Mouse (Mus musculus): ENCODE results near the gene Sema3f. TPM values are rescaled to one million over a fixed set of nuclear protein-coding genes. Genes with fewer than 3 reads are reported as not detected.
A peak's percentile ranks its signal among the peaks of the same experiment; 100 is the strongest.

Sema3f gene
- total RNA-seq, 2 experiments from 2014 or later: 44.6 to 52.6 TPM

DNA sequence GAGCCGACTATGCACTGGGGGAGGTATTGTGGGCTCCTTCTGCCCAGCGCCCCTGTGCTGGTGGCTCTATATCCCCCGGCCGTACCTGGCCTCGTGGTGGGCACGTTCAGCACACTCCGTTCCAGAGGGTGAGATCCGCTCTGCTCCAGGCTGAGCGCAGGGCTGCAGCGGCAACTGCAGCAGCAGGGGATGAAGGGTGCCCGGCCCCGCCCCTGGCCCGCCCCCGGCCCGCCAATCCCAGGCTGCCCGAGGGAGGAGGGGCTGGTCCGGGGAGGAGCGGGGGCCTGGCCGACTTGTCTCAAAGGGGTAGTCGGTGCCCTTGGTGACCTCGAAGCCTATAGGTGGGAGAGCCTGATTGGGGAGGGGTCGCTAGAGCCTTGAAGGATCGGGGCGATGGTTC, 43.1 kb downstream of the Sema3f start:
- peak; percentile 63 for DNase-seq
- intact Hi-C loops (cut with DNase I): no loop called here

DNA sequence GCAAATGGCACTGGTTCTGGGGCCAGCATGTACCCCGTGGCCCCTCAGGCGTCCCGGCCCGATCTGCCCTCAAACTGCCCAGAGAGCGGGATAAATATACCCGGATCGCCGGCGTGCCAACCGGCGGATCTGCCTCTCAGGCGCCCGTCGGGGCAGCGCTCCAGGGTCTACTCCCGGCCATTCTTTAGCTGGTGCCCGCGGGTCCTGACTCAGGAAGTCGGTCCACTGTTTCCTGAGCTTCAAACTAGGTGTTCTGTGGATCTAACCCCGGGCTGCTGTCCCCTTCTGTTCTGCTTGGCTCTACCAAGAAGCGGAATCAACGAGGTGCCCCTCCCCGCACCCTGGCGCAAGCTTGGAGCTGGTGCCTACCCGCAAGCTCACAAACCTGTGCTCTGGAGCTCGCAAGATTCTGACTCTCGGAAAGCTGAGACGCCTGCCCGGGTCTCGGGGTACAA, 43.5 kb downstream of the Sema3f start:
- DNase-seq: no peak
- intact Hi-C loops (cut with DNase I): no loop called here

DNA sequence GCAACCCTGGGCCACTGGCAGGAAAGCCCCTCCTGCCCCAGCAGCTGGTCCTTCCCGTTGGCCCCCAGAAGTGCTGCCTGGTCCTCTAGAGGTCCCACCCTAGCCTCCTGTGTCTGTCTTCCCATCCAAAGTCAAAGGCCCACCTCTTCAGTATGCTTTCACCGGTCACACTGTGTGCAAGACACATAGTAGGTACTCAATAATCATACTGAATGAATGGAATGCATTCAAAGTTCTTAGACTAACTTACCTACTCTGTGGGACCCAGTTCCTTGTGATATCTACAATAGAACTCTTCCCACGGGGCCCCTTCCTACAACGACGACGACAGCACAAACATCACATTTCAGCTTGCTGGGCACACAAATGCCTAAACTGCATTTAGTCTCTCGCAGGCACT, 45.0 kb downstream of the Sema3f start:
- intact Hi-C loops (cut with DNase I): no loop called here
- DNase-seq: no peak

DNA sequence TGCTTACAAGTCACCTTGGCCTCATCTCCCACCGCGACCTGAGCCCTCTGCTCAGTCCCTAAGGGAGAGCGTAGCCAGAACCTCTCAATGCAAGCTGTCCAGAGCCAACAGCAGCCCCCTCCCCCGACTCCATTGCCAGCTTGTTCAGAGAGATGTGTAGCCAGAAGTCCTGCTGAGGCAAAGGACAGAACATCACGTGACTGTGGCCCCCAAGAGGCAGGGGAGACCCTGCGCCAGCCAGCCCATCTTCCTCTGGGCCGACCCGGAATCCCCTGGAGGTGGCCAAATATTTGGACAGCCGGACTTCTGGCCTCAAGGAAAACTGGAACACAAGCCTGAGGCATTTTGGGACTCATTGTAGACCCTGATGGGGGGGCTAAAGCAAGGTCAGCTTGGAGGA, 46.8 kb downstream of the Sema3f start:
- DNase-seq: no peak
- intact Hi-C loops (cut with DNase I): no loop called here

DNA sequence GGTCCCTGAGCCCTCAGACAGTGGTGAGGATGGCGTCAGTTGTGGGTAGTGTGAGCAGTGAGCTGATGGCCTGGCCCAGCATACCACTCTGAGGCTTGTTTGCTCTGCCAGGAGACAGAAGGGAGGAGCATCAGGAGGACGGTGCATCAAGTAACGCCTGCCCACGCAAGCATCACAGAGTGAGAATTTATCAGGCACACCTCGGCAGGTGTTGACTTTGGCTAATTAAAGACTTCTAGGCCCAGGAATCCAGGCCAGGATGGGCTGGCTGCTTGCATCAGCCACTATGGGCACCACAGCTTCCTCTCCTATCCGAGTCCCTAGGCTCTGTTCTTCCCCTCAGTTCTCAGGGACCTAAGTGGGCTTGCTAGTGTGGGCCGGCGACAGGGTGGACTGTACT, 47.9 kb downstream of the Sema3f start:
- DNase-seq: no peak

DNA sequence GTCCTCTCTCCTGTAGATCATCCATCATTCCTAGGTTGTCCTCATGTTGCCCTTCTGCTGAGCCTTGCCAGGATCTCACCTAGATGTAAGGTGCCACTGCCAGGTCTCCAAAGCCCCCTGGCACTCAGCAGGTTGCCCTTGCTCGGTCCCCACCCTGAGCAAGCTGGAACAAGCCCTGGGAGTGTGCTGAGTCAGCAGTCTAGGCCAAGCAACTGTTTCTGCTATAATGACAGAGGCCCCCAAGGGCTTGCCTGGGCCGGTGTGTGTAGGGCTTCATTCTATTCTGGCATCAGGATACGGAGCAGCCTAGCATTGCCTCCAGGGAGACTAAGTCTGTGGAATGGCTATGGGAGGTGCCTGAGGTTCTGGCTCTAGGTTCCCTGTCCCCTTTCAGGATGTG, 49.5 kb downstream of the Sema3f start:
- no peak for DNase-seq
- intact Hi-C loops (cut with DNase I): no loop called here

More for the DNA sequence above, 47.9 kb downstream of the Sema3f start:
- intact Hi-C loops (cut with DNase I): no loop called here

DNA sequence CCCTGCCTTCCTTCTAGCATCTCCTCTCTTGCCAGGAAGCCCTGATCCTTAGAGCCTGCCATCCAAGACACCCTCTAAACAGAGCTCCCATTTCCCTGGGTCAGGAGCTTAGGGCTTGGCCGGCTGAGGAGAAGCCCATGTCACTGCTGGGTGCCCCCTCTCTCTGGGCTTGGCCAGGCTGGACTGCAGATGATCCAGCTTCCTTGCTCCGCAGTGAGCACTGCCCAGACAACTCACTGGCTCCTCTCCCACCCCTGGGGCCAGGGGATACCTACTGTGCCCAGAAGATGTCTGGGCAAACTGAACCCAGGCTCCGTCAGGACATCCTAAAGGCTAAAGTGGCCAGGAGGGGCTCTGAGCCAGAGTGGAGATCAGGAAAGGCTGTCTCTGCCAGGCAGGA, 50.3 kb downstream of the Sema3f start:
- peak; percentile 62 for DNase-seq
- intact Hi-C loops (cut with DNase I): no loop called here

DNA sequence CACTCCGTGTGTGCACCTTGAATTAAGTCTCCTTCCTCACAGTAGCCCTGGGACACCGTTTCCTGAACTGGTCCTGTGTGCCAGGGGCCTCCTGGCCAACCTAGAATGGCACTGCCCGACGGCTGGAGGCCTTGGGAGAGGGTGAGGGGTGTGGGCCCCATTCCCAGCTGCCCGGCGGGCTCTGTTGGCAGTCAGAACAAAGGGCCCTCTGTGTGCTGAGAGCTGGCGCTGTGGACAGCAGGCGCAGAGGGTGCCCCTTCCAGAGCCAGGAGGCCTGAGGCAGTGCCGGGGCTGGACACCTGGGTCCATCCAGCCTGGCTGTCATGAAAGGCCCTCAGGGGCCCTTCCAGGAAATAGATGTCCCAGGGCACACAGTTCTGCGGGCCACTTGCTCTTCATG, 50.7 kb downstream of the Sema3f start:
- intact Hi-C loops (cut with DNase I): no loop called here
- DNase-seq: peak; percentile 80

DNA sequence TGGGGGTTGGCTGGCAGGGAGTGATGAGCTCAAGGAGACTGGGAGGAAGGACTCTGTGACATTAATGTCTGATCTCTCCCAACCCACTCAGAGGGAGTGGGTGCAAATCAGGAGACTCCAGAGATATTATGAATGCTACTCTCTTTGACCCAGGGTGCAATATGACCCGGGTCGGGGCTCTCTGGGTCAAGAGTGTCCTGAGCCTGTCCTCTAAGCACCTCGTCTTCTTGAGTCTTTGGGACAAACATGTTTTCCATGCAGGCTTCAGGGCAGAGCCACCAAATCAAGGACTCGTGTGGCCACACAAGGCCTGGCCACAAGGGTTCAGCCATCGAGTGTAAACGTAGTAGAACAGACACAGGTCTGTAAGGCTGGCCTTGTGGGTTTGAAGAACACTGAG, 52.2 kb downstream of the Sema3f start:
- no peak for DNase-seq
- intact Hi-C loops (cut with DNase I): no loop called here

DNA sequence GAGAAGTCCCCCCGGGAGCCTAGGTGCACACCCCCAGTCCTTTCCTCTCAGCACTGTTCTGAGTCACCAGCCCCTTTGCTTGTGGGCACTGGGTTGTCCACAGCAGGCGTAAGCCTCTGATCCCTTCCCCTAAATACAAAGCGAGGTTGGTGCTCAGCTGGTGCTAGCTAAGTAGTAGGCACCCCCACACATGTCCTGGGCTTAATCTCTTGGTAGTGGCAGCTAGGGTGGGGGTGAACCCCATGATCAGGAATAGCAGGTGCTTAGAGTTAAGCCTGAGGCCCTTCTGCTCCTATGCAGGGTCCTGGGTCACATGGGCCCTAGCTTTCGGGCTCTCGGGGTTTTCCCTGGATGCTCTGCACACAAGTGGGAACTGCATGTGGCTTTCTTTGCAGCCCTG, 53.1 kb downstream of the Sema3f start:
- no peak for DNase-seq
- intact Hi-C loops (cut with DNase I): no loop called here

DNA sequence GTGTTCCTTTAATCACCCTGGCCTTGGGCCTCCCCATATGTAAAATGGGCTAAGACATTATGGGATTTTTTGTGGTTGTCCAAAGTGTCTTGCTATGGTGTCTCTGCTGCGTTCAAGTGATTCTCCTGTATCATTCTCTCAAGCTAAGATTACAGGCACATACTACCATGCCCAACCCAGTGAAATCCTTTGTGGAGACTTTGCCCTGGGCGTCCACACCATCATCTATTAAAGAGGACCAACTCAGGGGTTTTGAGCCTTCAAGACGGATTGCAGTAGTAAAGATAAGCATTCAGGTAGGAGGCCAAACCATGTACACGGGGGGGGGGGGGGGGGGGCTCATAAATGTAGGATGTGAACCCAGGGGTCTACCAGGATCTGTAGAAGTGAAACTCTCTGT, 55.7 kb downstream of the Sema3f start:
- intact Hi-C loops (cut with DNase I): no loop called here
- no peak for DNase-seq

DNA sequence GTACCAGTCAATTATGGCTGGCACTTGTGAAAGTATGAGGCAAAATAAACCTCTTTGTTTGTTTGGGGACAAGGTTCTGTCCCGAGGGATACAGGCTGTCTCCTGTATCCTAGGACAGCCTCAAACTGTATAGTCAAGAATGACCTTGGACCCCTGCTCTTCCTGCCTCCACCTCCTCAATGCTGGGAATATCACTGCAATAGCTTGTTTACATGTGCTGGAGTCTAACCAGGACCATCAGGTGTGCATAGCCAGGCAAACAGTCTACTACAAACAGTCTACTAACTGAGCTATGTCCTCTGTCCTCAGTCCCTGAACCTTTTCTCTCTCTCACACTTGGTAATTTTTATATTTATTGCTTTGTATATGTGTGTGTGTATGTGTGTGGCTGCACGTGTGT, 56.8 kb downstream of the Sema3f start:
- no peak for DNase-seq
- intact Hi-C loops (cut with DNase I): no loop called here

DNA sequence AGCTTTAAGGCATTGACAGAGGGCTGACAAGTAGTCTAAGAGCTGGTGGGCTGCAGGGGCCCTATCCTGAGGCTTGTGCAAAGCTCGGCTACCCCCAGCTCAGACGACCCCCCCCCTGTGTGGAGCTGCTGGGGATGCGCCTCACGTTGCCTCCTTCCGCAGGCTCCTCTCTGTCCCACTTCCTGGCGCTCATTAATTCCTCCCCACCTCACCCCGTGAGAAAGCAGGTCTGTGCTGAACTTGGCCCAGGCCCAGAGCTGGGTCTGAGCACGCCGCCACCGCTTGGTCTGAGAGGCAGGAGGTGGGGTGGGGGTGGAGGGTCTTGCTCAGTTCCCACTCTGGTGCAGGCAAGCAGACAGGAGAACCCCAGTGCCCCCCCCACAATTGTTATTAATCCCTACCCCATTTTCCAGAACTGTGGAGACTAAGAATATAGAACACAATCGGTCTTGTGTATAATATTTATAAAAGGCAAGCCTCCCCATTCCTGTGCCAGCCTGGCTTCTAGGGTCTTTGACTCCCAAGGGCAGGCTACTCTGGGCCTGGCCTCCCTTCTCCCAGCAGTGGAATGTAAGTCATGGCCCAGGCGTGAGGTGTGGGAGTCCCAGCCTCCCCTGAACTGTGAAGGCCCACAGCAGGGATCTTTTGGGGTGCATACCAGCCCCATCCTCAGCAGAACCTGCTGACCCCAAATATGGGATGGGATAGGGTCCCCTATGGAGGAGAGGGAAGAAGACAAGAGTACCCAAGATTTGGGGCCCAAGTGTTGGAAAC, 59.4 kb downstream of the Sema3f start:
- intact Hi-C loops (cut with DNase I): no loop called here
- peak; percentile 69 for DNase-seq

DNA sequence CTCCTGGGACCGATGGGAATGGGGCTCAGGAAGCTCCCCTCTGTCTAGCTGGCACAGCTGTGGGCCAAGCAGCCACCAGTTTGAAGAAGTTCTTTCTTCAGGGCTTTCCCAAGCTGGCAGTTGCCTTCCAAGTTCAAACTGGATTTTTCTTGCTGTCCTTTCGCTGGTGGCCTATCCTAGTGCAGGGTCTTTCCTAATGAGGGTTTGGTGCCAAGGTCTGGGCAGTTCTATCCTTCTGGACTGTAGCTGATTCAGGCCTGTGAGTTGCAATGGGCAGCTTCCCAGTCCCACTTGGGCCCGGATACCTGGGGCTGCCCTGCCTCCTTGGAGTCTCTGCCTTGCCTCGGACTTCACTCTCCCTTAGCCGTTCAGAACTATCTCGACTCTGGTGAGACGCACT, 60.0 kb downstream of the Sema3f start:
- intact Hi-C loops (cut with DNase I): no loop called here
- no peak for DNase-seq

DNA sequence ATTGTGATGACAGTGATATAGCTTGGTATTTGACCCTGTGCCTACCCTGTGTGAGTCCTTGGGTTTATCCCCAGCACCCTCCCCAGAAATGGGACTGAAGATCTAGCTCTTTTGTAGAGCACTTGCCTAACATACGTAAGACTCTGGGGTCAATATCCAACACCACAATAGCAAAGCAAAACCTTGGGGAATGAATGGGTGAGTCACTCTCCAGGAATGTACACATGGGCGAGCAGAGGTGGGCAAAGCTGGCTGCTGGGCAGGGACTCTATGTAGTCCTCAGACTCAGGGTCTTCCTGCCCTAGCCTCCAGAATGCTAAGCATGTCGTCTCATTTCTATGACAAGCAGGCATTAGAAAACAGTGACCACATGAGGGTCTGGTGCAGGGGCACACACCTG, 61.5 kb downstream of the Sema3f start:
- intact Hi-C loops (cut with DNase I): loop anchor here (5.0 kb wide), 1 partner anchor 89 kb away; no protein-coding TSS in a partner anchor

DNA sequence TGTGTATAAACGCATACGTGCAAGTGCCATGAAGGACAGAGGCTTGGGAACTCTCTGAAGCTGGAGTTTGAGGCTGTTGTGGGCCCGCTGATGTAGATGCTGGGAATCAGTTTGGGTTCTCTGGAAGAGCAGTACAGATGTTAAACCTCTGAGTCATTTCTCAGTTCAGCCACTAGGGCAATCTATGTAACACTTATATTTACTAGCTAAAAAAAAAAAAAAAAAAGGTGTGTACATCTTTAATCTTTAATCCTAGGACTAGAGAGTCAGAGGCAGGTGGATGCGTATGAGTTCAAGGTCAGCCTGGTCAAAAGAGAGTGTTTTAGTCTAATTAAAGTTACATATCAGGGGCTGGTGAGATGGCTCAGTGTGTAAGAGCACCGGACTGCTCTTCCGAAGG, 63.3 kb downstream of the Sema3f start:
- DNase-seq: no peak
- intact Hi-C loops (cut with DNase I): loop anchor here (5.0 kb wide), 1 partner anchor 90 kb away; no protein-coding TSS in a partner anchor

More for the DNA sequence above, 61.5 kb downstream of the Sema3f start:
- no peak for DNase-seq

DNA sequence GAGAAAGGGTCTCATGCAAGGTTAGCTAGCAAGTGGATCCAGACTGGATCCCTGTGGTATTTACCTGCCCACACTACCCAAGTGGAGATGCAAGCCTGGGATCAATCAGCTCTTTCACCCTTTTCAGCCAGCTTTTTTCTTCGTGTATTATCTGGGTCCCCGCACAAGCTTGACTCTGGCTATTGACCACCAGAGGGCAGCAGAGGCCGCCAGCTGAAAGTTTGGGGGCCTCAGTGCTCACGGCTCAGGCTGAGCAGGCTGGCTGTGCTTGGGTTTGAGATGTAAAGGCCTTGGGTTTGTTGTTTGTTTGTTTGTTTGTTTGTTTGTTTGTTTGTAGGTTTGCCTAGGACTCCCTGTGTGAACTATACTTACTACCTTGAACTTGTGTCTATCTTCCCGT, 64.7 kb downstream of the Sema3f start:
- intact Hi-C loops (cut with DNase I): loop anchor here (2.0 to 5.0 kb wide), 2 partner anchors 43 to 92 kb away; no protein-coding TSS in a partner anchor
- DNase-seq: peak; percentile 85

DNA sequence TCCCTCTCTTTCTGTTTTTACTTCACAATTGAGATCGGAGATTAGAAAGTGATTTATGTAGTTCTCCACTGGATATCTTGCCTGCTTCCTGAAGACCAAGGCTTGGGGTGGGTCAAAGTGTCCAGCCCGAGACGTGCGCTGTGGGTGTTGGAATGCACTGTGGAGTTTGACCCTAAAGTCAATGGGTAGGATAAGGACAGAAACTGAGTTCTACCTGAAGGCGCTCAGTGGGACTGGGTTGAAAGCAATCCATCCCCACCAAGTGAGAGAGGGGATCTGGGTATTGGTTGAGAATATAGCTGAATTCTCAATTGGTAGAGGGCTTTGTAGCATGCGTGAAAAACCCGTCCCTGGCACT, 65.1 kb downstream of the Sema3f start:
- DNase-seq: no peak
- intact Hi-C loops (cut with DNase I): loop anchor here (2.0 to 5.0 kb wide), 2 partner anchors 42 to 92 kb away; no protein-coding TSS in a partner anchor

DNA sequence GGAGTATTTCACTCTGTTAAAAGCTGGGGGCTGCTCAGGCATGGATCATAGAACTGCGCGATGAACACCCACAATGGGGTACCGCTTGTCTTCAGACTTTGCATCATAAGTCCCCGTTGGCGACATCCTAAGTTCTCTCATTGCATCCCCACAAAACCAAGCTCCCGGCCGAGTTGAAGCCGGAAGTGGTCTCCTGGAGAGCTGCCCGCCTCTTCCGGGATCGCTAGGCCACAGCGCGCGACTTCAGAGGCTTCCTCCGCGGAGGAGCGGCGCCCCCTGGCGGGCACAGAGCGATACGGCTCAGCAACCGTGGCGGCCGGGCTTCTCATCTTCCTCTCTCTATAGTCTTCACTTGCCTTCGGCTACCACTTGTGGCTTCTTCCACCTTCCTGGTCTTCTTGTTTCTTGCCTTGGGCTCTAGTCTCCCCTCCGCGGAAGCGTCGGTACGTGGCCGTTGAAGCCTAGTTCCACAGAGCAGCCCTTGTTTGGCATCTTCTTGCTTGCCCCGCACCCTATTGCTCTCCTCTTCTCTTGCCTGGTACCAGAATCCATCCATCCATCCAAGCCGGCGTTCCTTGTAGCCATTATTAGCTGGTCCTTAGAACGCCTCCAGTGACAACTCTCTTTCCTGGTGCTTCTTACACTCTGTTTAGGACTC, 65.7 kb downstream of the Sema3f start:
- peak; percentile 95 for DNase-seq
- intact Hi-C loops (cut with DNase I): loop anchor here (2.0 to 5.0 kb wide), 3 partner anchors 33 to 93 kb away; partner anchors contain the start of gene Gnat1

DNA sequence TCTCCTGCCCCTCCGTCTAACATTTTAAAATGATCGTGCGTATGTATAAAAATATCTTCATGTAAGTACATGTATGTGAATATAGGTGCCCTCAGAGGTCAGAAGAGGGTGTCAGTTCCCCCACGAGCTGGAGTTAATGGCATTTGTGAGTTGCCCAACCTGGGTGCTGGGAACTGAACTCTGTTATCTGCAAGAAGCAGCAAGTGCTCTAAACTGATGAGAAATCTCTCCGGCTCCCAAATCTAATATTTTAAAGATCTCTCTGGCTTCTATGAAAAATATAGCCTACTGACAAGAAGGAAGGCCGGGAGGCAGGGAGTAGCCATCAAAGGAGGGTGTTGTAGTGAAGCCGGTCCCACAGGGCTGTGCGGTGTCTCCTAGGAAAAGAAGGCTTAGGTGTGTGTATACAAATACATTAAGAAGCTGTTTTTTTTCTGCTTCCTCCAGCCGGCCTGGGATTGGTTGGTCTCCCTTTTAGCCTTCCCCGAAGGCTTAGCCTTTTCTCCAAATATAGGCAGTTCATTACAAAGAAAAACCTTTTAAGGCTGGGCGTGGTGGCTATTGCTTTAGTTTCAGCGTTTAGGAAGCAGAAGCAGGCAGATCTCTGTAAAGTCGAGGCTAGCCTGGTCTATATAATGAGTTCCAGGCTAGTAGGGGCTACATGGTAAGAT, 66.6 kb downstream of the Sema3f start:
- intact Hi-C loops (cut with DNase I): loop anchor here (2.0 to 5.0 kb wide), 2 partner anchors 34 to 41 kb away; partner anchors contain the start of gene Gnat1
- no peak for DNase-seq

DNA sequence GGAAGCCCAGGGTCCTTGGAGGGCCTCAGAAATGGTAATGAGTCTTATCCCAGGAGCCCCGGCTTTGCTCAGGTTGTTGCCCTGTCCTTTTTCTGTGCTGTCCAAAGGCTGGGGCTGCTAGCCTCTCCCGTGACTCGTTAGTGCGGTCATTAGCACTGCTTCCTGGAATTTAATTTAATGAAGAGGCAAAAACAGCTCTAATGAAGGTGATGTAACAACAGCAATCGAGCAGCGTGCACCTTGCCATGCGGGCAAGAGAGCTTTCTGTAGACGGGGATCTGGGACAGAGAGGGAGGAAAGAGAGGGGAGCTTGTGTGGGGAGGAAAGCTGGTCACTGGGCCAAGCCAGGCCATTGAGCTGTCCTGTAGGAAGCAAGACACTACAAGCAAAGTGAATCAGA, 68.6 kb downstream of the Sema3f start:
- intact Hi-C loops (cut with DNase I): loop anchor here (5.0 kb wide), 1 partner anchor 36 kb away; the partner anchor contains the start of gene Gnat1

More for the DNA sequence above, 68.6 kb downstream of the Sema3f start:
- no peak for DNase-seq
